Mouse (Mus musculus): ENCODE measurements around the gene Tube1. TPM values are rescaled to one million over a fixed set of nuclear protein-coding genes. Genes with fewer than 3 reads are reported as not detected.
"Not testable (repeated sequence)": the region's sequence is repeated elsewhere in the genome, so short reads cannot be mapped to it uniquely, and the experiment has no call there.

Tube1 gene
- polyA plus RNA-seq, 1 experiment from 2014 or later, result 14.4 TPM

GRCm38 (mm10) chr10:39170706-39171105, 36.9 kb downstream of the Tube1 start:
- Histone ChIP-seq H3K27ac (no peak overlapping the region; the same call in 1 of the 2 replicates), H3K36me3 (ENCODE audit: poor library complexity, severe bottlenecking) (no peaks in the 10 kb centered on the region), H3K9ac (no peak overlapping the region; the same call in 1 of the 2 replicates), H3K4me3 (no peak overlapping the region), H3K4me2 (peak overlapping the region; percentile 61), H3K27me3 (no peaks in the 10 kb centered on the region), H3K9me3 (replicated peaks) (no peaks in the 10 kb centered on the region), H3K4me1 (peaks cover 32% of the 10 kb centered on the region)
- ATAC-seq, result peak; percentile 5; the same call in 1 of the 2 replicates
- 8% methylated on average over 6 of the region's 6 CpGs for WGBS

- Histone ChIP-seq H3K4me1 (peaks cover 29% of the 10 kb centered on the region), H3K27ac (peak overlapping the region; percentile 90), H3K4me3 (peak overlapping the region; percentile 34), H3K36me3 (ENCODE audit: poor library complexity, severe bottlenecking) (no peaks in the 10 kb centered on the region), H3K4me2 (peak overlapping the region; percentile 61), H3K9me3 (replicated peaks) (no peaks in the 10 kb centered on the region), H3K9ac (peak overlapping the region; percentile 58), H3K27me3 (no peaks in the 10 kb centered on the region)
- under 1% methylated on average over 19 of the region's 19 CpGs for WGBS
- ATAC-seq, result peak; percentile 92
Observed at GRCm38 (mm10) chr10:39171134-39171533, 37.4 kb downstream of the Tube1 start.

- peaks cover 25% of the 10 kb centered on the region for H3K4me1 ChIP-seq
- ATAC-seq, result peak; percentile 81
- peak overlapping the region; percentile 58 for H3K9ac ChIP-seq
- no peaks in the 10 kb centered on the region for H3K27me3 ChIP-seq
- peak overlapping the region; percentile 90 for H3K27ac ChIP-seq
- H3K4me2 ChIP-seq, result peak overlapping the region; percentile 61
- WGBS, result 7% methylated on average over 26 of the region's 26 CpGs
- no peaks in the 10 kb centered on the region for H3K9me3 ChIP-seq (replicated peaks)
- H3K36me3 ChIP-seq (ENCODE audit: poor library complexity, severe bottlenecking), result no peaks in the 10 kb centered on the region
- peak overlapping the region; percentile 34 for H3K4me3 ChIP-seq
Observed at GRCm38 (mm10) chr10:39171603-39172539, 38.1 kb downstream of the Tube1 start.

- no peaks in the 10 kb centered on the region for H3K9me3 ChIP-seq (replicated peaks)
- WGBS, result 79% methylated on average over 6 of the region's 6 CpGs
- H3K36me3 ChIP-seq (ENCODE audit: poor library complexity, severe bottlenecking), result no peaks in the 10 kb centered on the region
- H3K4me2 ChIP-seq, result peak overlapping the region; percentile 61
- H3K27ac ChIP-seq, result peak overlapping the region; percentile 90
- H3K4me3 ChIP-seq, result peak overlapping the region; percentile 34; the same call in 1 of the 2 replicates
- peaks cover 25% of the 10 kb centered on the region for H3K4me1 ChIP-seq
- no peaks in the 10 kb centered on the region for H3K27me3 ChIP-seq
- no peak overlapping the region for H3K9ac ChIP-seq
- ATAC-seq, result no peak
Observed at GRCm38 (mm10) chr10:39172540-39172931, 38.8 kb downstream of the Tube1 start.

GRCm38 (mm10) chr10:39173077-39173476, 39.3 kb downstream of the Tube1 start:
- H3K9ac ChIP-seq, result no peak overlapping the region
- ATAC-seq, result no peak
- WGBS, result 45% methylated on average over 13 of the region's 13 CpGs
- H3K4me1 ChIP-seq, result peaks cover 25% of the 10 kb centered on the region
- peak overlapping the region; percentile 61 for H3K4me2 ChIP-seq
- H3K36me3 ChIP-seq (ENCODE audit: poor library complexity, severe bottlenecking), result no peaks in the 10 kb centered on the region
- no peaks in the 10 kb centered on the region for H3K27me3 ChIP-seq
- peak overlapping the region; percentile 90 for H3K27ac ChIP-seq
- H3K9me3 ChIP-seq (replicated peaks), result 0 out of 2 replicates have a peak, but pooled peaks cover 2% of the 10 kb centered on the region
- H3K4me3 ChIP-seq, result no peak overlapping the region

GRCm38 (mm10) chr10:39176981-39177380, 43.2 kb downstream of the Tube1 start:
- no peak overlapping the region for H3K9ac ChIP-seq
- peaks cover 16% of the 10 kb centered on the region for H3K4me1 ChIP-seq
- WGBS, result 91% methylated on average over 5 of the region's 5 CpGs
- H3K27ac ChIP-seq, result no peak overlapping the region
- 0 out of 2 replicates have a peak, but pooled peaks cover 7% of the 10 kb centered on the region for H3K9me3 ChIP-seq (replicated peaks)
- no peaks in the 10 kb centered on the region for H3K27me3 ChIP-seq
- ATAC-seq, result no peak
- H3K4me3 ChIP-seq, result no peak overlapping the region
- H3K36me3 ChIP-seq (ENCODE audit: poor library complexity, severe bottlenecking), result no peaks in the 10 kb centered on the region
- H3K4me2 ChIP-seq, result no peak overlapping the region

GRCm38 (mm10) chr10:39184864-39185544, 51.2 kb downstream of the Tube1 start:
- WGBS, result 81% methylated on average over 8 of the region's 8 CpGs
- H3K4me2 ChIP-seq, result no peak overlapping the region
- ATAC-seq, result peak; percentile 67; the same call in 1 of the 2 replicates
- H3K27me3 ChIP-seq, result no peaks in the 10 kb centered on the region
- no peak overlapping the region for H3K27ac ChIP-seq
- no peaks in the 10 kb centered on the region for H3K36me3 ChIP-seq (ENCODE audit: poor library complexity, severe bottlenecking)
- no peak overlapping the region for H3K4me3 ChIP-seq
- H3K9me3 ChIP-seq (replicated peaks), result no peaks in the 10 kb centered on the region
- peaks cover 5% of the 10 kb centered on the region; the same call in 1 of the 2 replicates for H3K4me1 ChIP-seq
- H3K9ac ChIP-seq, result no peak overlapping the region

GRCm38 (mm10) chr10:39185545-39185906, 51.8 kb downstream of the Tube1 start:
- H3K4me3 ChIP-seq, result no peak overlapping the region
- H3K4me2 ChIP-seq, result no peak overlapping the region
- no peaks in the 10 kb centered on the region for H3K27me3 ChIP-seq
- no peak overlapping the region for H3K9ac ChIP-seq
- no peak overlapping the region for H3K27ac ChIP-seq
- WGBS, result 83% methylated on average over 4 of the region's 4 CpGs
- no peaks in the 10 kb centered on the region for H3K36me3 ChIP-seq (ENCODE audit: poor library complexity, severe bottlenecking)
- peaks cover 5% of the 10 kb centered on the region; the same call in 1 of the 2 replicates for H3K4me1 ChIP-seq
- H3K9me3 ChIP-seq (replicated peaks), result no peaks in the 10 kb centered on the region
- ATAC-seq, result no peak; the same call in 1 of the 2 replicates

- no peaks in the 10 kb centered on the region for H3K36me3 ChIP-seq (ENCODE audit: poor library complexity, severe bottlenecking)
- 94% methylated on average over 3 of the region's 3 CpGs for WGBS
- H3K4me1 ChIP-seq, result no peaks in the 10 kb centered on the region
- H3K4me3 ChIP-seq, result no peak overlapping the region
- H3K9ac ChIP-seq, result no peak overlapping the region
- no peak for ATAC-seq
- no peaks in the 10 kb centered on the region for H3K9me3 ChIP-seq (replicated peaks)
- no peak overlapping the region for H3K4me2 ChIP-seq
- H3K27me3 ChIP-seq, result no peaks in the 10 kb centered on the region
- H3K27ac ChIP-seq, result no peak overlapping the region
Observed at GRCm38 (mm10) chr10:39192673-39193072, 58.9 kb downstream of the Tube1 start.

GRCm38 (mm10) chr10:39198216-39198615, 64.4 kb downstream of the Tube1 start:
- H3K9me3 ChIP-seq (replicated peaks); H3K9ac ChIP-seq; H3K27me3 ChIP-seq; ATAC-seq; H3K4me2 ChIP-seq; H3K4me1 ChIP-seq; H3K4me3 ChIP-seq; H3K27ac ChIP-seq; H3K36me3 ChIP-seq (ENCODE audit: poor library complexity, severe bottlenecking): not testable (repeated sequence)
- 91% methylated on average over 11 of the region's 11 CpGs for WGBS

All from forebrain, embryonic 13.5 days (tissue).